Mouse (Mus musculus): ENCODE results near the gene Agpat3. TPM values are rescaled to one million over a fixed set of nuclear protein-coding genes. Genes with fewer than 3 reads are reported as not detected.

The Agpat3 gene
- polyA plus RNA-seq, 2 experiments = 83.0 to 111 TPM

DNA sequence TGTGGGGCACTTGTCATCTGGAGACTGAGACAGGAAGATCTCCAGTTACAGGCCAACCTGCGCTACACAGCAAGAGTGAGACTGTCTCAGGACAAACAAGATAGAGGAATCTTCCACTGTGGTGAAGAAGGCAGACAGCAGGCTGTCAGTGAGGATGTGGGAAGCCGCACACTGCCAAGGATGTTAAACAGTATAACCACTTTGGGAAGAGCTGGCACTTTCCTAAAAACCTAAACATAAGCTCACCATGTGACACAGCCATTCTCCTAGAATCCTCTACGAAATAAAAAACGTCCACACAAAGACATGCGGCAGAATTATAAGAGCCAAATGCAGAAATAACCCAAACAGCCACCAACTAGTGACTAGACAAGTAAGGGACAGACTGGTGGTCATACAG lies 114.0 kb downstream of the Agpat3 start:
- no peaks in the 10 kb centered on the region for H3K27me3 ChIP-seq (ENCODE audit: control insufficient read depth, insufficient read depth, low read length)
- H3K36me3 ChIP-seq (ENCODE audit: control insufficient read depth, insufficient read depth, low read length) = 0 out of 2 replicates have a peak, but pooled peaks cover 4% of the 10 kb centered on the region
- H3K9ac ChIP-seq (ENCODE audit: low read depth, low read length, severe bottlenecking) = no peak overlapping the region
- no peak for ATAC-seq (ENCODE audit: low FRiP score, low read depth)
- no peak for TF ChIP-seq POLR2A (IDR thresholded peaks at IDR 0.05; ENCODE audit: borderline replicate concordance, extremely low read depth, insufficient read depth, insufficient read length)
- no peaks in the 10 kb centered on the region for H3K9me3 ChIP-seq (ENCODE audit: control insufficient read depth, low read length)
- no peak for DNase-seq (ENCODE audit: low spot score)
- H3K4me1 ChIP-seq (ENCODE audit: control insufficient read depth, insufficient read depth, low read length) = peaks cover 3% of the 10 kb centered on the region; the same call in 1 of the 2 replicates
- WGBS = 94% methylated on average over 5 of the region's 5 CpGs
- no peak overlapping the region for H3K4me3 ChIP-seq (replicated peaks; ENCODE audit: low read length)
- no peak overlapping the region for H3K4me2 ChIP-seq (replicated peaks; ENCODE audit: low read depth, low read length, severe bottlenecking)
- no peak overlapping the region for H3K27ac ChIP-seq (replicated peaks; ENCODE audit: low read depth, low read length)

DNA sequence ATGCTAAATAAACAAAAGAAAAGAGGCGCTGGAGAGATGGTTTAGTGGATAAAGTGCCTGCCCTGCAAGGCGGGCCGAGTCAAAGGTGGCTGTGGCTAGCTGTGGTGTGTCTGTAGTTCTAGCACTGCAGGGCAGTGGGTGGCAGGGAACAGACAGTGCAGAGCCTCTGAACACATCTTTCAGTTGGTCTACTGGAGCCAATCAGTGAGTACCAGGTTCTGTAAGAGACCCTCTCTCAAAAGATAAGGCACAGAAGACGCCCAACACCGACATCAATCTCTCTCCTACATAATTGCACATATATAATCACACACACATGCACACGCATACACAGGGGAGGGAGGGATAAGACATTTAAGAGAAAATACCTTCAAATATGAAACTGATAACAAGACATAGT lies 114.5 kb downstream of the Agpat3 start:
- no peak for DNase-seq (ENCODE audit: low spot score)
- H3K4me3 ChIP-seq (replicated peaks; ENCODE audit: low read length) = no peak overlapping the region
- 0 out of 2 replicates have a peak, but pooled peaks cover 4% of the 10 kb centered on the region for H3K36me3 ChIP-seq (ENCODE audit: control insufficient read depth, insufficient read depth, low read length)
- H3K4me2 ChIP-seq (replicated peaks; ENCODE audit: low read depth, low read length, severe bottlenecking) = no peak overlapping the region
- TF ChIP-seq POLR2A (IDR thresholded peaks at IDR 0.05; ENCODE audit: borderline replicate concordance, extremely low read depth, insufficient read depth, insufficient read length) = no peak
- no peak for ATAC-seq (ENCODE audit: low FRiP score, low read depth)
- H3K9ac ChIP-seq (ENCODE audit: low read depth, low read length, severe bottlenecking) = no peak overlapping the region
- WGBS = 90% methylated on average over 6 of the region's 6 CpGs
- no peaks in the 10 kb centered on the region for H3K9me3 ChIP-seq (ENCODE audit: control insufficient read depth, low read length)
- H3K27ac ChIP-seq (replicated peaks; ENCODE audit: low read depth, low read length) = no peak overlapping the region
- no peaks in the 10 kb centered on the region for H3K4me1 ChIP-seq (ENCODE audit: control insufficient read depth, insufficient read depth, low read length)
- no peaks in the 10 kb centered on the region for H3K27me3 ChIP-seq (ENCODE audit: control insufficient read depth, insufficient read depth, low read length)

DNA sequence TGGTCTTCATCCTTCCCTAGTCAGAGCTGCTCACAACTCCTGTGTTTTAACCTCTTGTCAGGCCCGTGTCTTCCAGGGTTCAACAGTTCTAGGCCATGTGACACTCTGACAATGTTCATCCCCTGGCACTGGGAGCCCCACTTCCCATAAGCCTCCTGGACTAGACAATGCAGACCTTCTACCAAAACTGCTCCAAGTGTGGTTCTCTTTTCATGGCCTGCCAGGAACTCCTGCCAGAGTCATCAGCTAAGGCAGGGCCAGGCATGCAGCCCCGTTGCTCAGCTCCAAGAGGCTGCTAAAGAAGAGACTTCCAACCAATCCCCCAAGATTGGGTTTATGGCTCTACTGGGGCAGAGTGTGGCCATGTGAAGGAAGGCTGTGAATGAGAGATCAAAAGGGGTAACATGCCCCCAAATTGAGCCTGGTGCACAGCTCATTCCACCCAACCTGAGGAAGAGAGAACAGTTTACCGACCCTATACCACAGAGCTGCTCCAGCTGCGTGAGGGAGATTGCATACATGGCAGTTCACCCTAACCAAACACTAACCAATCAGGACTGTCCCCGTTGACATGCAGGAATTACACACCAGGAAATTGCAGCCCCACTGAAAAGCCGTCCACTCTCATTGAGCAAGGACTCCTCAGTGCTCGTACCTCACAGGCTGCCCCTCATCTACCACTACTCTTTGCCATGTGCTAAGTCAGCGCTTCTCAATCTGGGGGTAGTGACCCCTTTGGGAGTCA lies 115.2 kb downstream of the Agpat3 start:
- no peak for ATAC-seq (ENCODE audit: low FRiP score, low read depth)

DNA sequence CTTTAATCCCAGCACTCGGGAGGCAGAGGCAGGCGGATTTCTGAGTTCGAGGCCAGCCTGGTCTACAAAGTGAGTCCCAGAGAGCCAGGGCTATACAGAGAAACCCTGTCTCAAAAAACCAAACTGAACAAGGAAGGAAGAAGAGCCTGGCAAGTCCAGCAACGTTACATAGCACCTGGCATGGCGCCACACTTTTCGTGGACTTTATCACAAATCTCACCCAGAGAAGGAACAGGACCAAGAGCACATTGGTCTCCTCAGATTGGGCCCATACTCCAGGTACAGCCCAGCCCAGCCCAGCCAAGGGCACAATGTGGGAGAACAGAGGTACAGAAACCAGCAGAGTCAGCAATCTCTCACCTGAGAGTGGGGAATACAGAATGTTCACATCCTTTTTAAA lies 118.5 kb downstream of the Agpat3 start:
- Histone ChIP-seq H3K27me3 (ENCODE audit: control insufficient read depth, insufficient read depth, low read length) (no peaks in the 10 kb centered on the region), H3K36me3 (ENCODE audit: control insufficient read depth, insufficient read depth, low read length) (peaks cover 23% of the 10 kb centered on the region), H3K4me1 (ENCODE audit: control insufficient read depth, insufficient read depth, low read length) (no peaks in the 10 kb centered on the region), H3K4me2 (replicated peaks; ENCODE audit: low read depth, low read length, severe bottlenecking) (no peak overlapping the region), H3K27ac (replicated peaks; ENCODE audit: low read depth, low read length) (no peak overlapping the region), H3K4me3 (replicated peaks; ENCODE audit: low read length) (no peak overlapping the region), H3K9me3 (ENCODE audit: control insufficient read depth, low read length) (no peaks in the 10 kb centered on the region), H3K9ac (ENCODE audit: low read depth, low read length, severe bottlenecking) (no peak overlapping the region)
- ATAC-seq (ENCODE audit: low FRiP score, low read depth) (no peak), DNase-seq (ENCODE audit: low spot score) (no peak)
- no peak for TF ChIP-seq POLR2A (IDR thresholded peaks at IDR 0.05; ENCODE audit: borderline replicate concordance, extremely low read depth, insufficient read depth, insufficient read length)
- 93% methylated on average over 6 of the region's 6 CpGs for WGBS

More for the DNA sequence above, 115.2 kb downstream of the Agpat3 start:
- H3K27ac ChIP-seq (replicated peaks; ENCODE audit: low read depth, low read length) = no peak overlapping the region
- no peak for TF ChIP-seq POLR2A (IDR thresholded peaks at IDR 0.05; ENCODE audit: borderline replicate concordance, extremely low read depth, insufficient read depth, insufficient read length)
- no peak overlapping the region for H3K4me3 ChIP-seq (replicated peaks; ENCODE audit: low read length)
- H3K27me3 ChIP-seq (ENCODE audit: control insufficient read depth, insufficient read depth, low read length) = no peaks in the 10 kb centered on the region
- no peak overlapping the region for H3K9ac ChIP-seq (ENCODE audit: low read depth, low read length, severe bottlenecking)
- no peaks in the 10 kb centered on the region for H3K9me3 ChIP-seq (ENCODE audit: control insufficient read depth, low read length)
- no peak overlapping the region for H3K4me2 ChIP-seq (replicated peaks; ENCODE audit: low read depth, low read length, severe bottlenecking)
- H3K4me1 ChIP-seq (ENCODE audit: control insufficient read depth, insufficient read depth, low read length) = no peaks in the 10 kb centered on the region
- H3K36me3 ChIP-seq (ENCODE audit: control insufficient read depth, insufficient read depth, low read length) = 0 out of 2 replicates have a peak, but pooled peaks cover 4% of the 10 kb centered on the region
- WGBS = 63% methylated on average over 8 of the region's 8 CpGs
- DNase-seq (ENCODE audit: low spot score) = no peak

DNA sequence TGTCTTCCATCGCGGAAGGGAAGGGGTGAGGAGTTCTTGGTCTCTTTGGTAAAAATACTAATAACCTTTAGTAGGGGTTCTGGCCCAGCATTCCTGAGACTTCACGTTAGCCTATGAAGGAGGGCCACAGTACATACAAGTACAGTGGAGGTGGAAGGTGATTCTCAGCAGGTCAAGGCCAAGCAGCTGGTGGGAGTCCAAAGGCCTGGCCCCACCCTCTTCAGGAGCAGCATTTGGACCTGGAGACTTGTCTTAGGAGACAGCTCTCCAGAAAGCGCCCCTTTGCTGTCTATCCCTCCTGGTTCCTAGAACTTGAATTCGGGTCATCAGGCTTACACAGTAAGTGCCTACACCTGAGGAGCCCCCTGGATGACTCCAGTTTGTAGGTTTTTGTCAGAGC lies 119.1 kb downstream of the Agpat3 start:
- no peaks in the 10 kb centered on the region for H3K9me3 ChIP-seq (ENCODE audit: control insufficient read depth, low read length)
- H3K27ac ChIP-seq (replicated peaks; ENCODE audit: low read depth, low read length) = no peak overlapping the region
- DNase-seq (ENCODE audit: low spot score) (no peak), ATAC-seq (ENCODE audit: low FRiP score, low read depth) (no peak)
- H3K4me3 ChIP-seq (replicated peaks; ENCODE audit: low read length) = no peak overlapping the region
- H3K9ac ChIP-seq (ENCODE audit: low read depth, low read length, severe bottlenecking) = no peak overlapping the region
- no peak overlapping the region for H3K4me2 ChIP-seq (replicated peaks; ENCODE audit: low read depth, low read length, severe bottlenecking)
- WGBS = 94% methylated on average over 5 of the region's 5 CpGs
- no peaks in the 10 kb centered on the region for H3K4me1 ChIP-seq (ENCODE audit: control insufficient read depth, insufficient read depth, low read length)
- no peaks in the 10 kb centered on the region for H3K27me3 ChIP-seq (ENCODE audit: control insufficient read depth, insufficient read depth, low read length)
- no peak for TF ChIP-seq POLR2A (IDR thresholded peaks at IDR 0.05; ENCODE audit: borderline replicate concordance, extremely low read depth, insufficient read depth, insufficient read length)
- peaks cover 22% of the 10 kb centered on the region for H3K36me3 ChIP-seq (ENCODE audit: control insufficient read depth, insufficient read depth, low read length)

Data from limb, embryonic 14.5 days (tissue).